In the genomic region with DNA sequence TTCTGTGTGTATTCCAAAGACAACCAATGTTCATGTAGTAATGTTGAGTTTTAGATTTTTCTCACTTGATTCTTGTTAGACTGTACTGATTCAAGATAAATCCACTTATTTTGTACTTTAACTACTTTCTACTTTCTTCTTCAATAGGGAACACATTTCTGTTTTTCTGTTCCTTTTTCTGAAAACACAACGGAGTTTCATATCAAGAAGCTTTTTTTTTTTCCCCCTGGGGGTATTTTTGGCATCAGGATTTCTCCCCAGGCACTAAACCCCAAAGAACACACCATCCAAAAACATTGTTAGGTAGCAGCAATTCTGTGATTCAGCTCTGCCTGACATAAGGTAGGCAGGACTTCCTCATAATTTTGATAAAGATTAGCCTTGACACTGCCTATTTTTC, we compare ENCODE assay signal across 16 mouse cellular contexts.
"Had no signal": no experiment of that assay in that cellular context is flagged by ENCODE, and none has a peak within 500 bp of the region (broad histone marks: within the 10 kb centered on the region; RNA-seq: fewer than 3 reads in every experiment).

No protein-coding gene starts in this region.

- DNase-seq: right cerebral cortex, adult 18-20 months; right cerebral cortex, postnatal 14 days; right cerebral cortex, postnatal 25 days; right cerebral cortex, postnatal 4 days; spleen, adult 18-20 months; thymus, adult 18-20 months; thymus, adult 2 months; thymus, postnatal 14 days; thymus, postnatal 25 days; thymus, postnatal 36 days; thymus, postnatal 4 days had no signal

- H3K4me1 ChIP-seq: neural tube, embryonic 12.5 days; neural tube, embryonic 13.5 days; neural tube, embryonic 15.5 days; stomach, embryonic 15.5 days had no signal

- H3K27me3 ChIP-seq: neural tube, embryonic 12.5 days; neural tube, embryonic 13.5 days; neural tube, embryonic 15.5 days; stomach, embryonic 15.5 days had no signal

- H3K4me2 ChIP-seq: neural tube, embryonic 12.5 days; neural tube, embryonic 13.5 days; neural tube, embryonic 15.5 days; stomach, embryonic 15.5 days had no signal

- H3K36me3 ChIP-seq: neural tube, embryonic 12.5 days; neural tube, embryonic 13.5 days; neural tube, embryonic 15.5 days; stomach, embryonic 15.5 days had no signal

- H3K9ac ChIP-seq: neural tube, embryonic 12.5 days; neural tube, embryonic 13.5 days; neural tube, embryonic 15.5 days; stomach, embryonic 15.5 days had no signal

- H3K27ac ChIP-seq: neural tube, embryonic 12.5 days; neural tube, embryonic 13.5 days; neural tube, embryonic 15.5 days; stomach, embryonic 15.5 days; stomach, postnatal 0 days had no signal

- H3K9me3 ChIP-seq: neural tube, embryonic 12.5 days; neural tube, embryonic 13.5 days; neural tube, embryonic 15.5 days; stomach, embryonic 15.5 days had no signal

- H3K4me3 ChIP-seq: neural tube, embryonic 12.5 days; neural tube, embryonic 13.5 days; neural tube, embryonic 15.5 days; stomach, embryonic 15.5 days had no signal
